Mouse (Mus musculus) midbrain, postnatal 0 days (tissue): ENCODE results near the gene Pnmal2. TPM values are rescaled to one million over a fixed set of nuclear protein-coding genes. Genes with fewer than 3 reads are reported as not detected.

ENCODE experiments used
- ATAC-seq: fragments of 200-750 bp; cut with Nextera tagmentation; 2 replicates; pipeline ENCODE4 v1.8.0; 2017; ENCODE audit warnings: moderate number of reproducible peaks, mild to moderate bottlenecking, moderate TSS enrichment, moderate library complexity; ENCODE audit not compliant: low FRiP score
- DNase-seq: peaks from one replicate; pipeline ENCODE4 v3.0.0-alpha.2; 2015; ENCODE audit warnings: low spot score
- H3K27ac ChIP-seq: fragments of 300-500 bp; sonication (generic); 2 replicates; pipeline ENCODE4 v1.5.1; 2014; ENCODE audit warnings: low read depth, mild to moderate bottlenecking, low read length, mixed read lengths
- H3K27me3 ChIP-seq: fragments of 300-500 bp; sonication (generic); 2 replicates; pipeline ENCODE4 v1.6.1; 2014; ENCODE audit warnings: low read length, control low read depth, mixed read lengths; ENCODE audit not compliant: insufficient read depth
- H3K36me3 ChIP-seq: fragments of 300-500 bp; sonication (generic); 2 replicates; pipeline ENCODE4 v1.6.1; 2014; ENCODE audit warnings: low read length, control low read depth, mixed read lengths; ENCODE audit not compliant: insufficient read depth
- H3K4me1 ChIP-seq: fragments of 300-500 bp; sonication (generic); 2 replicates; pipeline ENCODE4 v1.6.1; 2014; ENCODE audit warnings: mild to moderate bottlenecking, control low read depth, antibody characterized with exemption, low read length, mixed read lengths; ENCODE audit not compliant: insufficient read depth
- H3K4me2 ChIP-seq: fragments of 300-500 bp; sonication (generic); 2 replicates; pipeline ENCODE4 v1.6.1; 2014; ENCODE audit warnings: low read depth, mild to moderate bottlenecking, low read length, mixed read lengths; ENCODE audit not compliant: poor library complexity, severe bottlenecking
- H3K4me3 ChIP-seq: fragments of 300-500 bp; sonication (generic); 2 replicates; pipeline ENCODE4 v1.5.1; 2014; ENCODE audit warnings: low read depth, mild to moderate bottlenecking, low read length, moderate library complexity
- H3K9ac ChIP-seq: fragments of 300-500 bp; sonication (generic); replicated peaks from 2 replicates; pipeline ENCODE4 v1.6.1; 2014; ENCODE audit warnings: mild to moderate bottlenecking, low read length, moderate library complexity, mixed read lengths; ENCODE audit not compliant: poor library complexity, severe bottlenecking
- H3K9me3 ChIP-seq: fragments of 300-500 bp; sonication (generic); 2 replicates; pipeline ENCODE4 v1.6.1; 2016; ENCODE audit warnings: low read length, control low read depth
- CTCF ChIP-seq: IDR thresholded peaks from 2 replicates; pipeline ENCODE4 v1.5.1; 2016; ENCODE audit warnings: antibody characterized with exemption, mild to moderate bottlenecking
- WGBS: fragments of 180-500 bp; shearing (Covaris S2); extraction: QIAGEN DNeasy Blood & Tissue Kit; methylation state at CpG from one replicate; pipeline ENCODE4 v1.1.7; 2014; 5-methylcytosine and 5-hydroxymethylcytosine counted together
- polyA plus RNA-seq: library from polyadenylated mRNA; unstranded; fragments of >200 nt; fragmentation: Nextera tagmentation; extraction: Ambion mirVana; gene quantifications from 2 replicates; pipeline ENCODE4 v1.2.1, GENCODE M21; 2015
- total RNA-seq: library from RNA; depleted of rRNA; stranded (reverse); fragments of >200 nt; gene quantifications from 2 replicates; pipeline ENCODE4 v1.2.3, GENCODE M21; 2014

The Pnmal2 gene
- total and polyA plus RNA-seq, 2 experiments from 2014 or later = 155 to 187 TPM

DNA sequence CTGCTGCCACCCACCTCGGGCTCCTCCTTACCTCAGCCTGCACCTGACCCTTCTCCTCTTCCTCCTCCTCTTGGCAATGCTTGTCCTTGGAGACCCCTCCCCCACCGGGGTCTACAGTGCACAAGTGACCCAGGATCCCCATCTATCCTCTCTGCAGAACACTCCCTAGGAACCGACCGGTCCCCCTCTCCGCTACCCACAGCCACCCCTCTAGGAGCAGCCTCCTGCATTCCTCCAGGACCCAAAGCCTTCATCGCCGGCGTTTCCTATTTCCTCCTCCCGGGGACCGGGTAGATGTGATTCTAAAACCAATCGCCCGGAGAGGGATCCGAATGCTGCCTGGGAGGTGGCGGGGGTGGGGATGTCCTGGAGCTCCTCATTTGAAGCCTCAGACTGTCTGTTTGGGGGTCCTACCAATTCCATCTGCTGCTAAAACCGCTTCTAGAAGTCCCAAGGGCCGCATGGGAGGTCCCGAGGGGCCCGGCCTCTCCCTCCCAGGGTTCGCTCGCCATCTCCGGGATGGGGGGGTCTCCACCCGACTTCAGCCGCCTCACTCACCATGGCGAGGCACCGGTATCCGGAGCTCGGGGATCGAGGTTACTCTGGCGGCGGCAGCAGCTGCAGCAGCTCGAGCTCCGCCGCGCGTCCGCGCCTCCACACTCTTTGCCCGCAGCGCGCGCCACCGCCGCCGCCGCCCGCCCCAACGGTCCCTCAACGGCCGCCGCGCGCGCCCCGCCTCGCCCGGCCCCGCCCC is 21.0 kb upstream of the Pnmal2 start:
- Histone ChIP-seq H3K4me1 (peaks cover 9% of the 10 kb centered on the region; the same call in 1 of the 2 replicates), H3K27ac (peak overlapping the region; percentile 98), H3K36me3 (peaks cover 6% of the 10 kb centered on the region), H3K4me3 (peak overlapping the region; percentile 92), H3K9ac (peak overlapping the region; percentile 97), H3K9me3 (no peaks in the 10 kb centered on the region), H3K4me2 (peak overlapping the region; percentile 95), H3K27me3 (no peaks in the 10 kb centered on the region)
- TF ChIP-seq CTCF = no peak
- WGBS = under 1% methylated on average over 28 of the region's 57 CpGs
- DNase-seq (peak; percentile 42), ATAC-seq (peak; percentile 3; the same call in 1 of the 2 replicates)

DNA sequence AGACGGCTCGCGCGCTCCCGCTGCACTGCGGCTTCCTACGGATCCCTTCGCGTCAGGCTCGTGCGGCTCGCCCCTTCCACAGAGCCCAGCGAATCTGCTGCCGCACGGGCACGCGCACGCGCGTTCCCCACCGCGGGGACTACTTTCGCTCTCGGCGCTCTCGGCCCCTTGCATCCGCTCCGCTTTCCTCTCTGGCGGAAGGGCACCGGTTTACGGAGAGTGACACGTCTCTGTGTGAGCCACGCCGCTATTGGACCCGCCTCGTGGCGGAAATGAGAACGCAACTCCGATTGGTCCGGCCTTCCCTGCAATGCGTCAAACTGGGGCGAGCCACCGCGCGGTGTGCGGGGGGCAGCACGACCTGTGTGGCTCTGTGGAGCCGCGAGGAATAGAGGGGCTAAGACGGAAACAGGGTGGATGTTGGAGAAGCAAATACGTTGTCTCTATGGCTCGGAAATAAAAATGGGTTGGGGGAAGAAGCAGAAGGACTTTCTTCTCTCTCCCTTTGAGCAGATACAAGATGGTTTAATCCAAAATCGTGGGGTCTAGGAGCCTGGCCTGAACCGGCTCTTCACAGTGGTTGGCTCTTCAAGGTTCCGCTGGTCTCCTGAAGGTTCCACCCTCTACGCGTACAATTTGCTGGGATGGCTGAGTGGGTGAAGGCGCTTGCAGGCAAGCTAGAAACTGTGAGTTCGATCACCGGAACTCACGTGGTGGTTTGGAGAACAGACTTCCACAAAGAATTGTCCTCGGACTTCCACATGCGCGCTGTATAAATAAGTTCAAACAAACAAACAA is 20.2 kb upstream of the Pnmal2 start, which contains the start of gene Calm3:
Gene Calm3 (minus strand): TSS at position 78 of the 798 bp plus-strand sequence.
- Histone ChIP-seq H3K27me3 (no peaks in the 10 kb centered on the region), H3K4me2 (peak within 1 kb of the TSS; percentile 95), H3K9ac (peak within 1 kb of the TSS; percentile 97), H3K4me3 (peak within 1 kb of the TSS; percentile 92), H3K4me1 (peaks cover 9% of the 10 kb centered on the region; the same call in 1 of the 2 replicates), H3K36me3 (peaks cover 2% of the 10 kb centered on the region; the same call in 1 of the 2 replicates), H3K9me3 (no peaks in the 10 kb centered on the region), H3K27ac (peak within 1 kb of the TSS; percentile 98)
- ATAC-seq (peak; percentile 90), DNase-seq (peak; percentile 100)
- WGBS = 2% methylated on average over 57 of the region's 64 CpGs
- peak; percentile 52 for TF ChIP-seq CTCF

DNA sequence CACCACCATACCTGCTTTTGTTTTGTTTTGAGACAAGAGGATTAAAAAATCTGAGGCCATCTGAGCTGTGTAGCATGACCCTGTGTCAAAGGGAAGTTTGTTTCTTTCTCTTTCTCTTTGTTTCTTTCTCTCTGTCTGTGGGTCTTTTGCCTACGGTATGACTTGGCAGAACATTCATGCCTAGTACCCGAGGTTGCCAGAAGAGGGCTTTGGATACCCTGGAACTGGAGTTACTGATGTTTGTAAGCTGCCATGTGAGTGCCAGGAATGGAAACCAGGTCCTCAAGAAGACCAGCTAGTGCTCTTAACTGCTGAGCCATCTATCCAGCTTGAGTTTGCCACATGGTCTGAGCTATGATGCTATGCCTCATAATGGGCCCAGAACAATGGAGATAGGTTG is 16.1 kb upstream of the Pnmal2 start:
- no peak overlapping the region for H3K4me3 ChIP-seq
- TF ChIP-seq CTCF = peak; percentile 19; the same call in 1 of the 2 replicates
- H3K9me3 ChIP-seq = no peaks in the 10 kb centered on the region
- no peaks in the 10 kb centered on the region for H3K27me3 ChIP-seq
- H3K27ac ChIP-seq = no peak overlapping the region
- no peak for ATAC-seq
- no peaks in the 10 kb centered on the region for H3K36me3 ChIP-seq
- 54% methylated on average over 2 of the region's 2 CpGs for WGBS
- no peak overlapping the region for H3K4me2 ChIP-seq
- H3K4me1 ChIP-seq = no peaks in the 10 kb centered on the region
- H3K9ac ChIP-seq = no peak overlapping the region
- no peak for DNase-seq

DNA sequence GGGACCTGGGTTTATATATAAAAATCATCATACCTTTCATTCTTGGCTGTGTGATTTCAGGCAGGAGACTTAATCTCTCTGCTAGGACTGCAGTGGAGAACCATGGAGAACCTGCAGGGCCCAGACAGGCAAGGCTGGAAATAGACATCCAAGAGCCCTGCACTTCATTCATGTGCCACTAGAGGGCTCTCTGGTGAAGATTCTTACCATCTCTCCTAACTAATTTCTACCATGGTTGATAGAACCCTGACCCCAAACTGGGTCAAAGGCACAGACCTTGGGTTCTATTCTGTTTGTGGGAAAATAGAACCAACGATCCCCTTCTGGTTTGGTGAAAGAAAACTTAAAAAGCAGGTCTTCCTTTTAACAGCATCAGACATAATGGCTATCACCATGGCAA is 13.6 kb upstream of the Pnmal2 start:
- Histone ChIP-seq H3K4me1 (peaks cover 4% of the 10 kb centered on the region; the same call in 1 of the 2 replicates), H3K9me3 (no peaks in the 10 kb centered on the region), H3K4me3 (no peak overlapping the region), H3K27ac (0 out of 2 replicates have a peak overlapping the region, but pooled peaks have one; percentile 34), H3K9ac (no peak overlapping the region), H3K36me3 (no peaks in the 10 kb centered on the region), H3K27me3 (no peaks in the 10 kb centered on the region), H3K4me2 (no peak overlapping the region)
- peak; percentile 84 for DNase-seq
- 10% methylated on average over 1 of the region's 1 CpGs for WGBS
- ATAC-seq = no peak
- peak; percentile 87 for TF ChIP-seq CTCF

DNA sequence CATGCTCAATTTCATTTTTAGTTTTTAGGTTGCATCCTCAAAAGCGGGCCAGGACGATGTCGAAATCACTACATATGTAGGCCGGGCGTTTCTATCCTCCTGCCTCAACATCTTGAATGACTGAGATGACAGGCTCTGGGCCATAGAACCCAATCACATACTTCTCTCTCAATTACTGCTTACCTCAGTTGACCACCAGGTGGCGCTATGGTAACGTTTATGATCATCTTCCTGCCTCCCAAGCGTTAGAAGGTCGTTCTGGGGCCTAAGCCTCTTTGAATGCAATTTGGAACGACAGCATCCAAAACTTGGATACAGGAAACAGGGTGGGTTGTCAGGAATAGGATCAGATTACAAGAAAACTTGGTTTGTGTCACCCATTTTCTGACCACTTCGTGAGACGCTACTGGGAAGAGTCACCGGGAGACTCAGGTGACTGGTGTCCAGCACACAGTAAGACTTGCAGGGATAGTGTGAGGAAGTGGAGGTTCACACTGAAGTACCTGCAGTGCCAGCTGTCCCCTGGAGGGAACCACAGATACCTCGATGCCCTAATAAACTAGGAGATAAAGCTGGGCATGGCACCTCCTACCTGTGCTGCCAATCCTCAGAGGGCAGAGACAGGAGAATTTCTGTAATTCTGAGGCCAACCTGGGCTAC is 12.4 kb upstream of the Pnmal2 start:
- no peaks in the 10 kb centered on the region for H3K27me3 ChIP-seq
- 15% methylated on average over 14 of the region's 14 CpGs for WGBS

More for the DNA sequence above, 12.4 kb upstream of the Pnmal2 start:
- H3K36me3 ChIP-seq = no peaks in the 10 kb centered on the region
- no peak overlapping the region for H3K4me3 ChIP-seq
- peaks cover 4% of the 10 kb centered on the region; the same call in 1 of the 2 replicates for H3K4me1 ChIP-seq
- no peak overlapping the region for H3K9ac ChIP-seq
- H3K4me2 ChIP-seq = no peak overlapping the region
- peak; percentile 96 for TF ChIP-seq CTCF
- DNase-seq (peak; percentile 95), ATAC-seq (peak; percentile 65)
- H3K9me3 ChIP-seq = no peaks in the 10 kb centered on the region
- H3K27ac ChIP-seq = peak overlapping the region; percentile 83
